Mouse (Mus musculus) thymus, adult 18-20 months (tissue): ENCODE measurements around the gene Cadm1.
A peak's percentile ranks its signal among the peaks of the same experiment; 100 is the strongest.

Experiments
- DNase-seq, 2 experiments: peaks; one replicate each; pipeline ENCODE4 v3.0.0; 2022; ENCODE audit warnings: mixed read lengths in 2 of 2

Gene Cadm1

GRCm38 (mm10) chr9:47674766-47675713 lies 145.1 kb downstream of the Cadm1 start:
- no peak for DNase-seq

- no peak for DNase-seq
Measured at GRCm38 (mm10) chr9:47686881-47687280, 156.9 kb downstream of the Cadm1 start.

GRCm38 (mm10) chr9:47687604-47688003 lies 157.6 kb downstream of the Cadm1 start:
- no peak for DNase-seq

- DNase-seq, result no peak
Measured at GRCm38 (mm10) chr9:47688297-47688696, 158.3 kb downstream of the Cadm1 start.

GRCm38 (mm10) chr9:47692911-47693310 lies 162.9 kb downstream of the Cadm1 start:
- DNase-seq, result no peak

GRCm38 (mm10) chr9:47699026-47699425 lies 169.1 kb downstream of the Cadm1 start:
- no peak for DNase-seq

GRCm38 (mm10) chr9:47700021-47700420 lies 170.0 kb downstream of the Cadm1 start:
- no peak for DNase-seq

- DNase-seq, result no peak
Measured at GRCm38 (mm10) chr9:47703026-47703876, 173.3 kb downstream of the Cadm1 start.

GRCm38 (mm10) chr9:47706341-47706740 lies 176.4 kb downstream of the Cadm1 start:
- no peak for DNase-seq

- DNase-seq, result no peak
Measured at GRCm38 (mm10) chr9:47707326-47707725, 177.4 kb downstream of the Cadm1 start.

- DNase-seq, result peak; percentile 8 to 37
Measured at GRCm38 (mm10) chr9:47708299-47708698, 178.3 kb downstream of the Cadm1 start.

- DNase-seq, result no peak
Measured at GRCm38 (mm10) chr9:47710946-47711345, 181.0 kb downstream of the Cadm1 start.

- DNase-seq, result no peak
Measured at GRCm38 (mm10) chr9:47714541-47714940, 184.6 kb downstream of the Cadm1 start.

GRCm38 (mm10) chr9:47715415-47715814 lies 185.4 kb downstream of the Cadm1 start:
- DNase-seq, result no peak

GRCm38 (mm10) chr9:47716883-47717282 lies 186.9 kb downstream of the Cadm1 start:
- DNase-seq, result no peak

- DNase-seq, result no peak
Measured at GRCm38 (mm10) chr9:47727611-47728010, 197.6 kb downstream of the Cadm1 start.

- no peak for DNase-seq
Measured at GRCm38 (mm10) chr9:47728852-47729251, 198.9 kb downstream of the Cadm1 start.

- no peak for DNase-seq
Measured at GRCm38 (mm10) chr9:47730247-47730646, 200.3 kb downstream of the Cadm1 start.

- peak in 1 of 2 experiments; percentile 20 for DNase-seq
Measured at GRCm38 (mm10) chr9:47733780-47734451, 203.9 kb downstream of the Cadm1 start.

GRCm38 (mm10) chr9:47734905-47735304 lies 204.9 kb downstream of the Cadm1 start:
- DNase-seq, result no peak

GRCm38 (mm10) chr9:47738799-47739198 lies 208.8 kb downstream of the Cadm1 start:
- no peak for DNase-seq

GRCm38 (mm10) chr9:47739276-47739675 lies 209.3 kb downstream of the Cadm1 start:
- DNase-seq, result no peak

- DNase-seq, result no peak
Measured at GRCm38 (mm10) chr9:47741751-47742150, 211.8 kb downstream of the Cadm1 start.
